Mouse (Mus musculus): ENCODE results near the gene Eef1akmt3.

DNA sequence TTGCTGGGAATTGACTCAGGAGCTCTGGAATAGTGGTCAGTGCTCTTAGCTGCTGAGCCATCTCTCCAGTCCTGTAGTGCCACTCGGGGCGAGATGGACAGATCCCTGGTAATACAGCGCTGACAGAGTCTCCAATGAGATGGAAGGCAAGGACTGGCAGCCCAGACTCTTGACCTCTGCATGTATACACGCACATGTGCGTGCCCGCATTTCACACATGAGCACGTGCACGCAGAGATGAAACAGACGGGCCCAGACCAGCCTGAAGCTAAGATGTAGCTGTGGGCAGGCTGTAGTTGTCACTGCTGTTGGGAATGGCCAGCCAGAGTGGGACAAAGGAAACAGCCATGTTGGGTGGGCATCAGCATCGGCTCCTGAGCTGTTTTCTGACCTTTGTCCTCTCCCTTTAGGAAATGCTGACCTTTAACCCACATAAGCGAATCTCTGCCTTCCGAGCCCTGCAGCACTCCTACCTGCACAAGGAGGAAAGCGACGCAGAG lies 25.3 kb upstream of the Eef1akmt3 start:
- no peak for TF ChIP-seq CTCF (IDR thresholded peaks at IDR 0.05; ENCODE audit: borderline replicate concordance, extremely low read depth, insufficient read depth, insufficient read length)
- no peak for TF ChIP-seq POLR2A (IDR thresholded peaks at IDR 0.05; ENCODE audit: borderline replicate concordance, extremely low read depth, insufficient read depth, insufficient read length, poor library complexity, severe bottlenecking)
